Mouse (Mus musculus): ENCODE data around the gene Dnal1. TPM values are rescaled to one million over a fixed set of nuclear protein-coding genes. Genes with fewer than 3 reads are reported as not detected.

Dnal1 gene
- total and polyA plus RNA-seq, 3 experiments, result 1.3 to 1.7 TPM; not detected in 1

DNA sequence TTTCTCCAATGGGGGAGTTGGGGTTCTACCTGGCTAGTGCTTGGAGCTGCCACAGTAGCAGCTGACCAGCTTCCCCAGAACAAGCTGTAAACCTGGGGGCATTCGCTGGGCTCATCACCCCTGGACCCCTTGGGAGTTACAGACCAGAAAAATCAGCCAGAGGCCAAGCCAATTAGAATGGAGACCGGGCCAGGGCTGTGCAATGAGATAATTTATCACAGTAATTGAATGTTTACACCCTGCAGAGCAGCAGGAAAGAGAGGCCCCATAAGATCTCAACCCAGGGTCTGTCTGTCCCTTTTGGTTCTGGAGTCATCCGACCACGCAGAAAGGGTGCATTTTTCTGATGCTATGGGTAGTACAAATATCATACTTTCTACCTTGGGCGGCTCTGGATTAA is 77.6 kb downstream of the Dnal1 start:
- Histone ChIP-seq H3K4me3 (ENCODE audit: control insufficient read depth in 1 of 2, insufficient read depth in 1 of 2, low read depth in 2 of 2, low read length in 2 of 2) (peak overlapping the region; percentile 65 to 77), H3K4me1 (ENCODE audit: control insufficient read depth in 1 of 2, insufficient read depth in 2 of 2, low read length in 2 of 2) (peaks cover 9 to 34% of the 10 kb centered on the region in 2 experiments), H3K9me3 (replicated peaks; ENCODE audit: insufficient read depth, low read length) (no peaks in the 10 kb centered on the region), H3K27me3 (ENCODE audit: control insufficient read depth in 1 of 2, insufficient read depth in 2 of 2, low read length in 2 of 2) (no peaks in the 10 kb centered on the region), H3K36me3 (ENCODE audit: control insufficient read depth in 1 of 2, insufficient read depth in 2 of 2, low read length in 2 of 2) (peaks cover 1 to 18% of the 10 kb centered on the region in 2 experiments), H3K9ac (ENCODE audit: control insufficient read depth, low read depth, low read length, poor library complexity, severe bottlenecking) (peak overlapping the region; percentile 96), H3K27ac (ENCODE audit: control insufficient read depth, low read depth, low read length) (peak overlapping the region; percentile 96), H3K79me2 (ENCODE audit: control insufficient read depth, insufficient read depth, low read length, poor library complexity) (peaks cover 80% of the 10 kb centered on the region)
- TF ChIP-seq ETS1 (IDR thresholded peaks at IDR 0.05; ENCODE audit: low read depth, low read length) (no peak), TBP (IDR thresholded peaks at IDR 0.05; ENCODE audit: low read depth, low read length) (0 out of 2 replicates have a peak, but pooled peaks have one; percentile 5)
- no peak for DNase-seq (ENCODE audit: low read depth, low spot score)

DNA sequence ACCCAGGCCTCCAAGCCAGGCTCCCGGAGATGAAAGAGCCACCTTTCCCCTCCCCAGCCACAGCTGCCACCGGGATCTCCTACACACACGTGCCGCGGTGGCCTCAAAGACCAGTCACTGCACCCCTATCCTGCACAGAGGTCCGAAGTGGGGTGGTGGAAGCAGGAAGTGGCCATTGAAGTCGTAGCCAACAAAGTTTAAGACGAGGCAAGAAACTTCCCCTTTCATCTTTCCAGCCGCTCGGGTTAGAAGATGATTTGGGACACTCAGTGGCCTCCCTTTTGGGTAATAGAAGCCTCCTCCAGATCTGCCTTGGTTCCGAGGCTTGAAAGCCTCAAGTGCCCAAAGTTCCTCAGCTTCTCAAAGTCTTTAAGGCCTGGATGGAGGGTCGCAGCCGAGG is 78.1 kb downstream of the Dnal1 start:
- Histone ChIP-seq H3K4me3 (ENCODE audit: control insufficient read depth in 1 of 2, insufficient read depth in 1 of 2, low read depth in 2 of 2, low read length in 2 of 2) (peak overlapping the region; percentile 65 to 77), H3K27me3 (ENCODE audit: control insufficient read depth in 1 of 2, insufficient read depth in 2 of 2, low read length in 2 of 2) (no peaks in the 10 kb centered on the region), H3K4me1 (ENCODE audit: control insufficient read depth in 1 of 2, insufficient read depth in 2 of 2, low read length in 2 of 2) (peaks cover 9 to 34% of the 10 kb centered on the region in 2 experiments), H3K9ac (ENCODE audit: control insufficient read depth, low read depth, low read length, poor library complexity, severe bottlenecking) (peak overlapping the region; percentile 96), H3K27ac (ENCODE audit: control insufficient read depth, low read depth, low read length) (peak overlapping the region; percentile 96), H3K36me3 (ENCODE audit: control insufficient read depth in 1 of 2, insufficient read depth in 2 of 2, low read length in 2 of 2) (peaks cover 1 to 18% of the 10 kb centered on the region in 2 experiments), H3K79me2 (ENCODE audit: control insufficient read depth, insufficient read depth, low read length, poor library complexity) (peaks cover 75% of the 10 kb centered on the region), H3K9me3 (replicated peaks; ENCODE audit: insufficient read depth, low read length) (no peaks in the 10 kb centered on the region)
- no peak for TF ChIP-seq MAFK (IDR thresholded peaks at IDR 0.05; ENCODE audit: borderline replicate concordance, low read depth, low read length)
- TF ChIP-seq EP300 (IDR thresholded peaks at IDR 0.05; ENCODE audit: low read depth in 1 of 2, low read length in 2 of 2), result no peak
- no peak for TF ChIP-seq USF2 (IDR thresholded peaks at IDR 0.05; ENCODE audit: borderline replicate concordance in 1 of 2, insufficient read depth in 1 of 2, low read depth in 1 of 2, low read length in 2 of 2)
- no peak for TF ChIP-seq ZMIZ1 (IDR thresholded peaks at IDR 0.05; ENCODE audit: low read depth, low read length)
- TF ChIP-seq UBTF (IDR thresholded peaks at IDR 0.05; ENCODE audit: borderline replicate concordance, insufficient read depth, low read depth, low read length), result no peak
- peak; percentile 55; the same call in 1 of the 2 replicates for TF ChIP-seq ELF1 (IDR thresholded peaks at IDR 0.05; ENCODE audit: low read depth, low read length)
- TF ChIP-seq CHD1 (IDR thresholded peaks at IDR 0.05; ENCODE audit: low read depth, low read length), result peak; percentile 89; the same call in 1 of the 2 replicates
- TF ChIP-seq BHLHE40 (IDR thresholded peaks at IDR 0.05; ENCODE audit: borderline replicate concordance, low read depth, low read length), result no peak
- no peak for TF ChIP-seq MYB (IDR thresholded peaks at IDR 0.05; ENCODE audit: low read depth, low read length)
- no peak for TF ChIP-seq USF1 (IDR thresholded peaks at IDR 0.05; ENCODE audit: low read depth, low read length)
- TF ChIP-seq ZNF384 (IDR thresholded peaks at IDR 0.05; ENCODE audit: low read depth, low read length), result no peak
- TF ChIP-seq MXI1 (IDR thresholded peaks at IDR 0.05; ENCODE audit: low read depth, low read length), result peak; percentile 46
- no peak for TF ChIP-seq CTCF (IDR thresholded peaks at IDR 0.05 in 2 of 3, conservative IDR thresholded peaks at IDR 0.05 in 1 of 3; ENCODE audit: control insufficient read depth in 1 of 3, insufficient read depth in 1 of 3, low read depth in 2 of 3, low read length in 3 of 3, poor library complexity in 1 of 3, severe bottlenecking in 1 of 3)
- 0 out of 2 replicates have a peak, but pooled peaks have one; percentile 33 for TF ChIP-seq MYC (IDR thresholded peaks at IDR 0.05; ENCODE audit: low read depth, low read length)
- TF ChIP-seq GATA1 (IDR thresholded peaks at IDR 0.05; ENCODE audit: low read depth, low read length), result no peak
- TF ChIP-seq RCOR1 (IDR thresholded peaks at IDR 0.05; ENCODE audit: low read depth, low read length), result no peak
- TF ChIP-seq KAT2A (conservative IDR thresholded peaks at IDR 0.05; ENCODE audit: low read depth, low read length), result no peak
- TF ChIP-seq CHD2 (IDR thresholded peaks at IDR 0.05; ENCODE audit: low read length), result no peak
- TF ChIP-seq MAX (IDR thresholded peaks at IDR 0.05; ENCODE audit: low read length), result 0 out of 2 replicates have a peak, but pooled peaks have one; percentile 45
- peak; percentile 73 for DNase-seq (ENCODE audit: low read depth, low spot score)
